Mouse (Mus musculus) megakaryocyte, embryonic 14.5 days (primary cell): ENCODE results near the gene Zfp638. TPM values are rescaled to one million over a fixed set of nuclear protein-coding genes. Genes with fewer than 3 reads are reported as not detected.
"Not testable (repeated sequence)": the region's sequence is repeated elsewhere in the genome, so short reads cannot be mapped to it uniquely, and the experiment has no call there.

Experiments
- H3K27me3 ChIP-seq: replicated peaks from 2 replicates; pipeline ENCODE3; 2012; ENCODE audit warnings: inconsistent platforms
- H3K36me3 ChIP-seq: replicated peaks from 2 replicates; pipeline ENCODE3; 2012; ENCODE audit warnings: low read length, inconsistent platforms, mixed read lengths
- H3K4me1 ChIP-seq: 2 replicates; pipeline ENCODE4 v1.6.1; 2012; ENCODE audit warnings: inconsistent platforms
- H3K4me3 ChIP-seq: replicated peaks from 2 replicates; pipeline ENCODE3; 2012; ENCODE audit warnings: moderate library complexity, mild to moderate bottlenecking, inconsistent platforms
- H3K9me3 ChIP-seq: 2 replicates; pipeline ENCODE4 v1.6.1; 2012; ENCODE audit warnings: inconsistent platforms
- FLI1 ChIP-seq: IDR thresholded peaks from 2 replicates; pipeline ENCODE4 v1.6.1; 2012; ENCODE audit warnings: low read length, inconsistent platforms, mixed read lengths
- GATA1 ChIP-seq: IDR thresholded peaks from 3 replicates; pipeline ENCODE4 v1.6.1; 2012; ENCODE audit warnings: mixed read lengths, low read length, inconsistent platforms, borderline replicate concordance
- polyA plus RNA-seq: library from polyadenylated mRNA; stranded (reverse); fragments of >175 nt; gene quantifications from 2 replicates; pipeline ENCODE4 v1.2.3, GENCODE M21; 2012; ENCODE audit warnings: low replicate concordance; ENCODE audit not compliant: insufficient read depth

Zfp638 gene
- polyA plus RNA-seq, 1 experiment: 2.5 TPM

DNA sequence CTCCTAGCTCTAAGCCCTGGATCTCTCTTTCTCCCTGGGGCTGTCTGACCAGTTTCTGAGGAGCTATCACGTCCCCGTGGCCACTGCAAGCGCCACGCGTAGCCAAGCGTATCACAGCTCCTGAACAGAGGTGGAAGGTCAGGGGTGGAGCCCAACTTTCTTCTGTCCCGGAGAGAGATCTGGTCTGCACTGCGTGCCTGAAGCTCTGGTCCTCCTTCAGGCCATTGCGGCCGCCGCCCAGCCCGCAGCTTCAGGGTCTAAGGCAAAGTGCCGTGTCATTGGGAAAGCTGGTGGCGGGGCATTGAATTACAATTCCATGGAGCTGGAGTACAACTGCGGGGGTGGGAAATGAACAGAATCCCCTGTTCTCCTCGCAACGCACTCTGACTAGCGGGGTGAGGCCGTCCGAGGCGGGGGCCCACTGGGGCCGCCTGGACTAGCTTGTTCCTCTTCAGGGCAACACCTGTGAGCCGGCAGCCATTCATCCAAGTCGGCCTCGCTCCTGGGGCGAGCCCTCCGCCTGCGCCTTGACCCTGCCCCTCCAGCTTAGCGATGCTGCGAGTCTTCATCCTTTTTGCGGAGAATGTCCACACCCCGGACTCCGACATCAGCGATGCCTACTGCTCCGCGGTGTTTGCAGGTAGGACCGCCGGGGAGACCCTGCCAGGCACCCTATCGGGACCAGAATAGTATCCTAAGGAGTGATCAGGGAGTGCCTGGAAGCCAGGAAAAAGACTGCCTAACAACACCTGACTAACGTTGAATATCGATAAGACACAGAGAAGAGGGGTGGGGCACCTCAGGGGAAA is 141.7 kb downstream of the Zfp638 start, which contains the start of gene Dysf:
Gene Dysf, plus strand, starts transcription at position 228 of the 809 bp plus-strand sequence.
- H3K27me3 ChIP-seq: peaks cover 53% of the 10 kb centered on the region
- no peak for TF ChIP-seq FLI1
- no peak for TF ChIP-seq GATA1
- peak within 1 kb of the TSS; percentile 90 for H3K4me3 ChIP-seq
- H3K4me1 ChIP-seq: peaks cover 23% of the 10 kb centered on the region
- no peaks in the 10 kb centered on the region for H3K36me3 ChIP-seq
- no peaks in the 10 kb centered on the region for H3K9me3 ChIP-seq

DNA sequence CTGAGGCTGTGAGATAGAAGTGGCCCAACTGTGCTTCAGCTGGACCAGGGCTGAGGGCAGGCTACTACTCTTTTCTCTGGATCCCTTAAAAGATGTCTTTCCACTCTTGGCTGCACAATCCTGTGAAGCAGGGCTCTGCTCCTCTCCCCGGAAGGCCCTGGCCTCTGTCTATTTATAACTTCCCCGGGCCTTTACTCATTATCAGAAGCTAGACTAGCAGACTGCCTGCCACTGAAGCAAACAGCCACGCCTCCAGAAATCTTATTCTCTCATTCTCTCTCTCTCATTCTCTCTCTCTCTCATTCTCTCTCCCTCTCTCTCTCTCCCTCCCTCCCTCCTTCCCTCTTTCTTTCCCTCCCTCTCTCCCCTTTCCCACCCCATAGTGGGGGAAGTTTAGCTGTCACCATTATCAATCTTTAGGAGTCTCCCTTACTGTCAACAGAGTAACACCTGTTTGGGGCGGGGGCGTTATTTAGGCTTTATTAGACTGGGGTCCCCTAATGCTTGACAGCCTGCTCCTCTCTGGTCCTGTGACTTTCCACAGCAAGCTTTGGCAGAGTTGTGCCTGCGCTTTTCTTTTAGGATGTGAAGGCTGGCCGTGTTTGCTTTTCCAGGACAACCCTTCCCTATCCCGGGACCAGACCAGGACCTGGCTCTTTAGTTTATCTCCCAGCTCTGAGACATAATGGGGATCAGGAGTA is 142.4 kb downstream of the Zfp638 start:
- H3K4me1 ChIP-seq: peaks cover 23% of the 10 kb centered on the region
- no peak for TF ChIP-seq FLI1
- no peak for TF ChIP-seq GATA1
- no peaks in the 10 kb centered on the region for H3K36me3 ChIP-seq
- peak overlapping the region; percentile 90 for H3K4me3 ChIP-seq
- H3K27me3 ChIP-seq: peaks cover 53% of the 10 kb centered on the region
- H3K9me3 ChIP-seq: no peaks in the 10 kb centered on the region

DNA sequence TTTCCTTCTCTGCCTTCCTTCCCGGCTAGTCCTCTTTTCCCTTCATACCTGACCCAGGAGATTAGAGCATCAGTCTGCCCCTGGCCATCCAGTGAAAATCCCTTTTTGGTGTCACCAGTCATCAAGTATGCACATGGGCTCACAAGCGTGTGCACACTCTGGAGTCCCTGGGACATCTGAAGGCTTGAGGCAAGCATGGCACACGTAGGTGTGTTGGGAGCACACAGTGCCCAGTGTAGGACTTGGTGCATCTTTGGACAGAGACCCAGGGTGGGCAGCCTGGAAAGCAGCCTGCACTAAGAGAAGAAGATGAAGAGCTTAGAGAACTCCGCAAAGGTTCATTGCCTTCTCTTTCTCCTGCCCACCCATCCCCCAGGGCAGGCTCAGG is 143.0 kb downstream of the Zfp638 start:
- Histone ChIP-seq H3K27me3 (peaks cover 53% of the 10 kb centered on the region), H3K9me3 (no peaks in the 10 kb centered on the region), H3K36me3 (no peaks in the 10 kb centered on the region), H3K4me1 (peaks cover 23% of the 10 kb centered on the region), H3K4me3 (no peak overlapping the region)
- no peak for TF ChIP-seq FLI1
- no peak for TF ChIP-seq GATA1

DNA sequence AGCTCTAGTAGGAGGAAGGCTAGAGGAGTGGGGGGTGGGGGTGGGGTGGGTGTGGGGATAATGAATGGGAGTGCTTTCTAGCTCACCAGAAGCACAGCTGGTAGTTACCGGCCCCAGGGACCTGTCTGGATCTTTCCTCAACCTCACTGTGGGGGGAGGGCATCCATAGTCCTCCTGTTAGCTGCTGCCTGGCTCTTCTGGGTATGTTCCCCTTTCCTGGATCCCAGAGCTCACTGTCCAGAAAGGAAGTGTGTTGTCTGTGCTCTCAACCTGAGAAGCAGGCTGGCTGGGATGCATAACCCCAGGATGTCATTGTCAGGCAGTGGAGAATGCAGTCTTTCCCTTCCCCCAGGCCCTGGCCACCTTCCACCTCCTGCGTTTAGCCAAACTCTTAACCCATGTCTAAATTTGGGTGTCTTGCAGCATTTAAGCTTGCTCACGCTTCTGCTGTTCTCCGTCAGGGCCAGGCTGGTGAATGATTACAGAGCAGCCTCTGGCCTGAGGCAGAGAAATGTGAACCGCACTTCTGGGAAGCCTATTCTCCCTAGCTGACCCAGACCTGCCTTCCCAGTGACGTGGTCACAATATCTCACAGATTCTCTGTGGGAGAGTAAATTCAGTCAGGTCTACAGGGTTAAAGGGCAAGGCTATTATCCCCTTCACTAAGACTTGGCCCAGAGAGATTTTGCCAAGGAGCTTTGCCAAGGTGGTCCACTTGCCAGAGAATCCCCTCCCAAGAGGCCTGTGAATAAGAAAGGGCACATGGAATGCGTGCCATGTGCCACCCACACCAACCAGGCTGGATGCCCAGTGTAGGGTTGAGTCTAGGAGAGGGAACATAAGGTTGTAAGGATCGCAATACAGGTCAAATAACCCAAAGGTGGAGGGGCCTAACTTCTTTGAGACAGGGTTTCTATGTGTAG is 143.7 kb downstream of the Zfp638 start:
- no peaks in the 10 kb centered on the region for H3K9me3 ChIP-seq
- H3K4me3 ChIP-seq: no peak overlapping the region
- peaks cover 56% of the 10 kb centered on the region for H3K27me3 ChIP-seq
- H3K36me3 ChIP-seq: no peaks in the 10 kb centered on the region
- TF ChIP-seq FLI1 (no peak), GATA1 (no peak)
- peaks cover 23% of the 10 kb centered on the region for H3K4me1 ChIP-seq

DNA sequence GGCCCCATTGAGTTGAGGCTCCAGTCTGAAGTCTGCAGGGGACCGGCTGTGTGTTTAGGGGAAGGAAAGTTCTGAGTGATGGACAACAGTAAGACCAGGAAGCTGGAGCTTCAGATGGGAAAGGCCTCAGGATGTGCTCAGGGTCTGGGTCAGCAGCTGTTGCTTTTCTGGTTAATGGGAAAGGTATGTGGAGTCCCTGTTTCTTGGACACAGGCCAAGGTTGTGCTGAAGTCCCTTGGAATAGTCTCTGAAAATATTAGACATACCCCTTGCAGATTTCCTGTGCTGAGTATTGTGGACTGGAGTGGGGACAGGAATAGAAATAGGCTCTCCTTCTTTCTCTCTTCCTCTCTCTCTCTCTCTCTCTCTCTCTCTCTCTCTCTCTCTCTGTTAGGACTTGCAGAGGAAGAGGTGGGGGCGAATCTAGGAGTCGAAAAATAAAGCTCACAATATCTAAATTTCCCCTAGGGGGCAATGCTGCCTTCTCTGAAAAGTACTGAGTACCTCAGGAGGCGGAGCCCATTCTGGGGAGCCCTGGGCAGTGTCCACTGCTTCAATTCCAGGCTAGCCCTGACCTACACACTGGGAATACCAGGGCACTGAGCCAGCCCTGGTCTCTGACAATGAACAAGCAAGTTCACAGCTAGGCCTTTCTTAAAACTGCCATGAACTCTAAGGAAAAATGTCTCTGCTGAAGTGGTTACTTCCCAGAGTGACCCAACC is 148.2 kb downstream of the Zfp638 start:
- H3K4me3 ChIP-seq, H3K9me3 ChIP-seq, H3K36me3 ChIP-seq: not testable (repeated sequence)
- Histone ChIP-seq H3K4me1 (peaks cover 19% of the 10 kb centered on the region), H3K27me3 (peaks cover 72% of the 10 kb centered on the region)

DNA sequence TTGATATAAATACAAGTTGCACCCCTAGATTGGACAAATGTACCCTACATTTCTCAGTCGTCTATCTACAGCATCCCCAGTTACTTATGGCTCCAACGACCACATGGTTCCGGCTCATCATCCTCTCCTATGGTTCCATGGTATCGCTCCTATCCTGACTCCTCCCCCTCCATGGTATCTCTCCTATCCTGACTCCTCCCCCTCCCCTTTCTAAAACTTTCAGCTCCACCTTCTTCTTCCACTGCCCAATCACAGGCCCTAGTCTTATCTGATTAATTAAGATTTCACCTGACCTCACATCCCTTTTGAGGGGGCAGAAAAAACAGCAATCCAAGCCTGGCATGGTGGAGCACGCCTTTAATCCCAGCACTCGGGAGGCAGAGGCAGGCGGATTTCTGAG is 149.9 kb downstream of the Zfp638 start:
- TF ChIP-seq GATA1 (no peak), FLI1 (no peak)
- H3K9me3 ChIP-seq: no peaks in the 10 kb centered on the region; the same call in 1 of the 2 replicates
- no peaks in the 10 kb centered on the region for H3K36me3 ChIP-seq
- H3K4me3 ChIP-seq: no peak overlapping the region
- H3K4me1 ChIP-seq: peaks cover 21% of the 10 kb centered on the region
- peaks cover 70% of the 10 kb centered on the region for H3K27me3 ChIP-seq

GRCm38 (mm10) chr6:84017392-84017791 is 150.5 kb downstream of the Zfp638 start:
- no peak for TF ChIP-seq GATA1
- TF ChIP-seq FLI1: no peak
- Histone ChIP-seq H3K4me3 (no peak overlapping the region), H3K27me3 (peaks cover 72% of the 10 kb centered on the region), H3K4me1 (peaks cover 21% of the 10 kb centered on the region), H3K36me3 (no peaks in the 10 kb centered on the region), H3K9me3 (no peaks in the 10 kb centered on the region; the same call in 1 of the 2 replicates)

DNA sequence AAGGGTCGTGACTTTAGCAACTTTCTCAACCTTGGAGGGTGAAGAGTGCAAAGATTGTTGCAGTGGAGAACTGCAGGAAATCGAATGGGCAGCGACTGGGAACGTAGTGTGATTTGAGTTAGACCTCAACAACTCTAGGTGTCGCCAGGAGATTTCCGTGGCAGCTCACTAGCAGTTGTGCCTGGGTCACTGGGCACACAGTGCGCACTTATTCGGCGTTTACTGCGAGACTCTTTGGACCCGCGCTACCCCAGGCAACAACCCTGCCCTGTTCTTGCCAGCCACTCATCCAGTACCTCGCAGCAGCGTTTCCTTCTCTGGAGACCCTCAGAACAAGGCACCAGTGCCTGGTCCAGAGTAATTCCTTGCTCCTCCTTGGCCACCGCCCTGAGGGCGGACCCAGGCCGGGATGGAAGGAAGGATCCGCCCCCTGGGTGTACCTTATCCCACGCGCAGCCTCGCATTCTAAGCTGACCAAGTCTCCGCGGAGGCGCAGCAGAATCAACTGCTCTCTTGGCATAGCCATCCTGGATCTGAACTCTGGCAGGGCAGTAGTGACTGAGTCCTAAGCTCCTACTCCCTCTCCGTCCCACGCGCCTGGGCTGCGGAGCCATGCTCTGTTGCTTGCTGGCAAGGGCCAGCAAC is 152.1 kb downstream of the Zfp638 start:
- Histone ChIP-seq H3K9me3 (peaks cover 3% of the 10 kb centered on the region), H3K27me3 (peaks cover 69% of the 10 kb centered on the region), H3K4me3 (peak overlapping the region; percentile 60), H3K4me1 (peaks cover 21% of the 10 kb centered on the region), H3K36me3 (no peaks in the 10 kb centered on the region)
- TF ChIP-seq GATA1: no peak

GRCm38 (mm10) chr6:84020002-84020401 is 153.1 kb downstream of the Zfp638 start:
- TF ChIP-seq GATA1 (no peak), FLI1 (no peak)
- Histone ChIP-seq H3K4me3 (no peak overlapping the region), H3K36me3 (no peaks in the 10 kb centered on the region), H3K9me3 (peaks cover 3% of the 10 kb centered on the region), H3K27me3 (peaks cover 71% of the 10 kb centered on the region), H3K4me1 (peaks cover 21% of the 10 kb centered on the region)
